ENCODE assay signal across 22 mouse cellular contexts in genomic region chr2:5598533-5598932, GRCm38 (mm10).
"Had no signal": no experiment of that assay in that cellular context is flagged by ENCODE, and none has a peak within 500 bp of the region (broad histone marks: within the 10 kb centered on the region; RNA-seq: fewer than 3 reads in every experiment).

No protein-coding gene starts in this region.

- H3K9me3 ChIP-seq: limb, embryonic 10.5 days; limb, embryonic 13.5 days; liver, embryonic 12.5 days; liver, embryonic 15.5 days; lung, embryonic 15.5 days; megakaryocyte, embryonic 14.5 days; midbrain, embryonic 10.5 days; midbrain, embryonic 13.5 days; neural tube, embryonic 13.5 days had no signal

- H3K4me2 ChIP-seq: limb, embryonic 13.5 days; liver, embryonic 12.5 days; liver, embryonic 15.5 days; lung, embryonic 15.5 days; midbrain, embryonic 13.5 days; neural tube, embryonic 13.5 days had no signal

- ATAC-seq: liver, embryonic 12.5 days; midbrain, embryonic 13.5 days; midbrain, embryonic 16.5 days had no signal

- H3K4me3 ChIP-seq: limb, embryonic 10.5 days; limb, embryonic 13.5 days; liver, embryonic 12.5 days; liver, embryonic 15.5 days; lung, embryonic 15.5 days; megakaryocyte, embryonic 14.5 days; midbrain, embryonic 10.5 days; midbrain, embryonic 13.5 days; myocyte; neural tube, embryonic 13.5 days had no signal

- H3K36me3 ChIP-seq: limb, embryonic 10.5 days; limb, embryonic 13.5 days; liver, embryonic 12.5 days; liver, embryonic 15.5 days; lung, embryonic 15.5 days; midbrain, embryonic 10.5 days; midbrain, embryonic 13.5 days; neural tube, embryonic 13.5 days had no signal

- DNase-seq: kidney, adult 2 months; kidney, postnatal 36 days; liver; lung, adult 18-20 months; lung, postnatal 10 days; lung, postnatal 36 days; retina, postnatal 1 day; right cerebral cortex, postnatal 4 days; thymus, adult 18-20 months; thymus, postnatal 36 days had no signal

- H3K27ac ChIP-seq: kidney, postnatal 0 days; limb, embryonic 10.5 days; limb, embryonic 13.5 days; liver, embryonic 12.5 days; liver, embryonic 15.5 days; lung, embryonic 15.5 days; midbrain, embryonic 10.5 days; midbrain, embryonic 13.5 days; neural tube, embryonic 13.5 days had no signal

- H3K9ac ChIP-seq: limb, embryonic 13.5 days; liver, embryonic 12.5 days; liver, embryonic 15.5 days; lung, embryonic 15.5 days; midbrain, embryonic 13.5 days; neural tube, embryonic 13.5 days had no signal

- H3K27me3 ChIP-seq: limb, embryonic 13.5 days; liver, embryonic 15.5 days; lung, embryonic 15.5 days; midbrain, embryonic 13.5 days; neural tube, embryonic 13.5 days had no signal
